Mouse (Mus musculus): ENCODE results near the gene Smbd1. TPM values are rescaled to one million over a fixed set of nuclear protein-coding genes. Genes with fewer than 3 reads are reported as not detected.

Smbd1 gene
- total and polyA plus RNA-seq, 3 experiments: not detected

GRCm38 (mm10) chr16:32854050-32854571, 43.8 kb upstream of the Smbd1 start:
- H3K4me2 ChIP-seq (ENCODE audit: insufficient read depth, low read depth, poor library complexity, severe bottlenecking): no peak overlapping the region
- in situ Hi-C loops (cut with MboI; ENCODE audit: low pct_ligation_motif_present, low pct_unique_long_range_greater_than_20kb, low sequenced_read_pairs): no loop called here
- H3K27ac ChIP-seq (ENCODE audit: insufficient read depth, low read depth): no peak overlapping the region
- dilution Hi-C loops (cut with MboI; ENCODE audit: extremely low pct_ligation_motif_present, extremely low pct_unique_long_range_greater_than_20kb, low sequenced_read_pairs): no loop called here
- H3K9ac ChIP-seq (ENCODE audit: insufficient read depth, low read depth): no peak overlapping the region
- DNase-seq (ENCODE audit: extremely low read depth): no peak
- TF ChIP-seq UBTF (IDR thresholded peaks at IDR 0.05; ENCODE audit: low read depth, low read length) (no peak), MYC (IDR thresholded peaks at IDR 0.05; ENCODE audit: low read depth, low read length) (no peak), JUN (IDR thresholded peaks at IDR 0.05; ENCODE audit: insufficient read depth, low read depth, low read length) (no peak), KAT2A (IDR thresholded peaks at IDR 0.05; ENCODE audit: insufficient replicate concordance, low read length) (no peak), TCF12 (IDR thresholded peaks at IDR 0.05; ENCODE audit: low read depth, low read length) (no peak), EP300 (IDR thresholded peaks at IDR 0.05; ENCODE audit: low read length) (no peak), SIN3A (IDR thresholded peaks at IDR 0.05; ENCODE audit: low read length) (no peak), ELF1 (IDR thresholded peaks at IDR 0.05; ENCODE audit: low read depth, low read length) (no peak), BHLHE40 (IDR thresholded peaks at IDR 0.05; ENCODE audit: low read depth, low read length) (no peak), SMC3 (IDR thresholded peaks at IDR 0.05; ENCODE audit: low read depth, low read length) (no peak), CHD1 (IDR thresholded peaks at IDR 0.05; ENCODE audit: low read depth, low read length) (no peak), RAD21 (IDR thresholded peaks at IDR 0.05; ENCODE audit: low read depth, low read length) (no peak), IRF4 (IDR thresholded peaks at IDR 0.05; ENCODE audit: low read depth, low read length) (no peak), ETS1 (conservative IDR thresholded peaks at IDR 0.05; ENCODE audit: low read depth, low read length) (no peak), MXI1 (IDR thresholded peaks at IDR 0.05; ENCODE audit: low read depth, low read length) (no peak), NRF1 (IDR thresholded peaks at IDR 0.05; ENCODE audit: low read depth, low read length) (no peak), TBP (conservative IDR thresholded peaks at IDR 0.05; ENCODE audit: low read depth, low read length) (no peak)
- H3K27me3 ChIP-seq (replicated peaks): no peaks in the 10 kb centered on the region
- peaks cover 4 to 43% of the 10 kb centered on the region in 2 experiments; a peak in 3 of 4 replicates for H3K4me1 ChIP-seq (ENCODE audit: control insufficient read depth in 1 of 2, insufficient read depth in 2 of 2)
- no peak overlapping the region for H3K4me3 ChIP-seq (replicated peaks in 1 of 3; ENCODE audit: low read depth in 2 of 3, low read length in 2 of 3, poor library complexity in 1 of 3)
- peaks cover 7 to 51% of the 10 kb centered on the region in 2 experiments for H3K36me3 ChIP-seq (replicated peaks in 1 of 2; ENCODE audit: control insufficient read depth in 1 of 2, insufficient read depth in 1 of 2, low read length in 1 of 2)
- no peaks in the 10 kb centered on the region for H3K9me3 ChIP-seq (replicated peaks; ENCODE audit: low read length)
- no peaks in the 10 kb centered on the region for H3K79me2 ChIP-seq (replicated peaks; ENCODE audit: control insufficient read depth, extremely low read depth, insufficient read depth, poor library complexity, severe bottlenecking)

- H3K4me2 ChIP-seq (ENCODE audit: insufficient read depth, low read depth, poor library complexity, severe bottlenecking): no peak overlapping the region
- H3K4me1 ChIP-seq (ENCODE audit: control insufficient read depth in 1 of 2, insufficient read depth in 2 of 2): peaks cover 4 to 38% of the 10 kb centered on the region in 2 experiments; a peak in 3 of 4 replicates
- TF ChIP-seq SIN3A (IDR thresholded peaks at IDR 0.05; ENCODE audit: low read length): no peak
- H3K9me3 ChIP-seq (replicated peaks; ENCODE audit: low read length): no peaks in the 10 kb centered on the region
- no peak overlapping the region for H3K9ac ChIP-seq (ENCODE audit: insufficient read depth, low read depth)
- in situ Hi-C loops (cut with MboI; ENCODE audit: low pct_ligation_motif_present, low pct_unique_long_range_greater_than_20kb, low sequenced_read_pairs): no loop called here
- DNase-seq (ENCODE audit: extremely low read depth): no peak
- H3K27ac ChIP-seq (ENCODE audit: insufficient read depth, low read depth): no peak overlapping the region
- no peak overlapping the region for H3K4me3 ChIP-seq (replicated peaks in 1 of 3; ENCODE audit: low read depth in 2 of 3, low read length in 2 of 3, poor library complexity in 1 of 3)
- H3K79me2 ChIP-seq (replicated peaks; ENCODE audit: control insufficient read depth, extremely low read depth, insufficient read depth, poor library complexity, severe bottlenecking): no peaks in the 10 kb centered on the region
- H3K36me3 ChIP-seq (replicated peaks in 1 of 2; ENCODE audit: control insufficient read depth in 1 of 2, insufficient read depth in 1 of 2, low read length in 1 of 2): peaks cover 7 to 56% of the 10 kb centered on the region in 2 experiments
- no peaks in the 10 kb centered on the region for H3K27me3 ChIP-seq (replicated peaks)
- dilution Hi-C loops (cut with MboI; ENCODE audit: extremely low pct_ligation_motif_present, extremely low pct_unique_long_range_greater_than_20kb, low sequenced_read_pairs): no loop called here
Observed at GRCm38 (mm10) chr16:32853492-32854049, 43.3 kb upstream of the Smbd1 start.
